Mouse (Mus musculus) stomach, embryonic 14.5 days (tissue): Measurements from ENCODE around the gene 2900026A02Rik. TPM values are rescaled to one million over a fixed set of nuclear protein-coding genes. Genes with fewer than 3 reads are reported as not detected.

ENCODE experiments used
- ATAC-seq: fragments of 200-750 bp; cut with Nextera tagmentation; 2 replicates; pipeline ENCODE4 v1.8.0; 2017; ENCODE audit warnings: low read depth, moderate TSS enrichment; ENCODE audit not compliant: insufficient number of reproducible peaks, insufficient read depth, low FRiP score
- H3K27ac ChIP-seq: fragments of 300-500 bp; sonication (generic); 2 replicates; pipeline ENCODE4 v1.5.1; 2014; ENCODE audit warnings: mild to moderate bottlenecking, low read length, moderate library complexity, mixed read lengths
- H3K27me3 ChIP-seq: fragments of 300-500 bp; sonication (generic); 2 replicates; pipeline ENCODE4 v1.6.1; 2014; ENCODE audit warnings: low read length, control low read depth, mixed read lengths; ENCODE audit not compliant: control insufficient read depth, insufficient read depth
- H3K36me3 ChIP-seq: fragments of 300-500 bp; sonication (generic); 2 replicates; pipeline ENCODE4 v1.6.1; 2014; ENCODE audit warnings: mild to moderate bottlenecking, control low read depth, low read length, moderate library complexity, mixed read lengths; ENCODE audit not compliant: control insufficient read depth, insufficient read depth
- H3K4me1 ChIP-seq: fragments of 300-500 bp; sonication (generic); 2 replicates; pipeline ENCODE4 v1.6.1; 2014; ENCODE audit warnings: low read length, control low read depth, mixed read lengths; ENCODE audit not compliant: control insufficient read depth, insufficient read depth
- H3K4me2 ChIP-seq: fragments of 300-500 bp; sonication (generic); replicated peaks from 2 replicates; pipeline ENCODE4 v1.6.1; 2014; ENCODE audit warnings: low read depth, low read length, control low read depth
- H3K4me3 ChIP-seq: fragments of 300-500 bp; sonication (generic); 2 replicates; pipeline ENCODE4 v1.5.1; 2014; ENCODE audit warnings: low read depth, low read length, control low read depth
- H3K9ac ChIP-seq: fragments of 300-500 bp; sonication (generic); replicated peaks from 2 replicates; pipeline ENCODE4 v1.6.1; 2014; ENCODE audit warnings: low read depth, mild to moderate bottlenecking, control low read depth, low read length, moderate library complexity, mixed read lengths
- H3K9me3 ChIP-seq: fragments of 300-500 bp; sonication (generic); 2 replicates; pipeline ENCODE4 v1.6.1; 2016; ENCODE audit warnings: low read depth, low read length, control low read depth; ENCODE audit not compliant: control insufficient read depth
- WGBS: fragments of 180-500 bp; shearing (Covaris S2); extraction: QIAGEN DNeasy Blood & Tissue Kit; methylation state at CpG from one replicate; pipeline ENCODE4 v1.1.7; 2014; 5-methylcytosine and 5-hydroxymethylcytosine counted together
- polyA plus RNA-seq: library from polyadenylated mRNA; unstranded; fragments of >200 nt; fragmentation: Nextera tagmentation; extraction: Ambion mirVana; gene quantifications from 2 replicates; pipeline ENCODE4 v1.2.1, GENCODE M21; 2014

Gene 2900026A02Rik
- polyA plus RNA-seq, 1 experiment from 2014 or later: 9.2 TPM

- Histone ChIP-seq H3K4me1 (peaks cover 12% of the 10 kb centered on the region; the same call in 1 of the 2 replicates), H3K4me2 (peak overlapping the region; percentile 47), H3K9me3 (no peaks in the 10 kb centered on the region), H3K27me3 (no peaks in the 10 kb centered on the region), H3K27ac (peak overlapping the region; percentile 90), H3K4me3 (peak overlapping the region; percentile 28), H3K9ac (no peak overlapping the region), H3K36me3 (no peaks in the 10 kb centered on the region)
- 4% methylated on average over 8 of the region's 9 CpGs for WGBS
- no peak for ATAC-seq
These were observed 41.6 kb downstream of the 2900026A02Rik start for GRCm38 (mm10) chr5:113179451-113179842.

DNA sequence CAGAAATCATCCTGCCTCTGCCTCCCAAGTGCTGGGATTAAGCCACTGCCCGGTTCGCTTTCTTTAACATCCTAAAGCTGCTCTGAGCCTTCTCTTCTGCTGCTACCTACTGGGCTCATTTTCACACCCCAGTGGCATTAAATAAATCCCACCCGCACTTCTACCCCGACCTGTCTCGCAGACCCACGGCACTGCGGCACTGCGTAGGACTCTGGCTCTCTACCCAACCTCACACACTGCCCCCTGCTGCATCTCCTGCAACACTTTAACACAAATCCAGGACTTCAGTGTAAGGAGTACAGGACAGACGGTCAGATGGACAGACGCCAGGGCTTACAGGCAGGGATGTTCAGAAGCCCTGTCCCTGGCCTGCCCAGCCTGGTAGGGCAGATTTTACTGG lies 45.1 kb downstream of the 2900026A02Rik start:
- H3K9me3 ChIP-seq: no peaks in the 10 kb centered on the region
- no peak overlapping the region for H3K4me2 ChIP-seq
- peaks cover 12% of the 10 kb centered on the region; the same call in 1 of the 2 replicates for H3K4me1 ChIP-seq
- no peaks in the 10 kb centered on the region for H3K27me3 ChIP-seq
- no peaks in the 10 kb centered on the region for H3K36me3 ChIP-seq
- H3K27ac ChIP-seq: no peak overlapping the region
- WGBS: 88% methylated on average over 10 of the region's 10 CpGs
- no peak for ATAC-seq
- H3K4me3 ChIP-seq: no peak overlapping the region
- no peak overlapping the region for H3K9ac ChIP-seq

- Histone ChIP-seq H3K27me3 (no peaks in the 10 kb centered on the region), H3K4me1 (0 out of 2 replicates have a peak, but pooled peaks cover 6% of the 10 kb centered on the region), H3K4me3 (no peak overlapping the region), H3K9me3 (no peaks in the 10 kb centered on the region), H3K27ac (no peak overlapping the region), H3K9ac (no peak overlapping the region), H3K36me3 (no peaks in the 10 kb centered on the region), H3K4me2 (no peak overlapping the region)
- ATAC-seq: no peak
- 46% methylated on average over 24 of the region's 24 CpGs for whole genome bisulfite sequencing
These were observed 45.9 kb downstream of the 2900026A02Rik start for GRCm38 (mm10) chr5:113174916-113175692.

- H3K36me3 ChIP-seq: no peaks in the 10 kb centered on the region
- H3K4me3 ChIP-seq: no peak overlapping the region
- no peak for ATAC-seq
- no peak overlapping the region for H3K27ac ChIP-seq
- 14% methylated on average over 5 of the region's 5 CpGs for WGBS
- H3K4me1 ChIP-seq: no peaks in the 10 kb centered on the region
- no peaks in the 10 kb centered on the region for H3K9me3 ChIP-seq
- H3K4me2 ChIP-seq: no peak overlapping the region
- H3K9ac ChIP-seq: no peak overlapping the region
- no peaks in the 10 kb centered on the region for H3K27me3 ChIP-seq
These were observed 47.7 kb downstream of the 2900026A02Rik start for GRCm38 (mm10) chr5:113173318-113173717.

DNA sequence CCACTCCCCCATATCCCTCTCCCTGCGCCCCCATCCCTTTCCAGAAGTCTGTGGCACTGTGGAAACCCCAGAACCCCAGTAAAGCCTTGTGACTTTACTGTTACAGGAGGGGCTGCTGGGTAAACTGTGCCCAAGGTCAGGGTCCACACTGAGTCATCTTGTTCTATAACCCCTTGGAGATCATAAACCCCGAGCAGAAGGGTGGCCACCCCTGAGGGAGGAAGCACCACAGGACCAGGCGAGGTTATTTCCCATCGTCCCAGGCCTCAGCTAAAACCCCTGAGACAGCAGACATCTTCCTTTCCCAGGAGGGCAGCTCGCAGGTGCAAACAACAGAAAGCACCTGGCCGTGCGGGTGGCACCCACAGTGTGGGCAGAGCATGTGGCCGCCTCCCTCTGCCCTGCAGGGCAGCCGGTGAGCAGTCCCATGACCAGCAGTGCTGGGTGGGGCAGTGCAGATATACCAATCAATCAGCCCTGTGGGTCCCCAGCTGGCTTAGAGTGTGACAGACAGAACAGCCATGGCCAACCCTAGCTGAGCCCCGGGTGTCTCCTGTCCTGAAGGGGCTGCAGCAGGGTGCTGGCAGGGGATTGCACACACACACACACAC lies 49.0 kb downstream of the 2900026A02Rik start:
- ATAC-seq: no peak
- Histone ChIP-seq H3K9ac (no peak overlapping the region), H3K36me3 (no peaks in the 10 kb centered on the region), H3K27me3 (no peaks in the 10 kb centered on the region), H3K4me1 (no peaks in the 10 kb centered on the region), H3K4me2 (no peak overlapping the region), H3K9me3 (no peaks in the 10 kb centered on the region), H3K4me3 (no peak overlapping the region), H3K27ac (no peak overlapping the region)
- 68% methylated on average over 10 of the region's 10 CpGs for WGBS

DNA sequence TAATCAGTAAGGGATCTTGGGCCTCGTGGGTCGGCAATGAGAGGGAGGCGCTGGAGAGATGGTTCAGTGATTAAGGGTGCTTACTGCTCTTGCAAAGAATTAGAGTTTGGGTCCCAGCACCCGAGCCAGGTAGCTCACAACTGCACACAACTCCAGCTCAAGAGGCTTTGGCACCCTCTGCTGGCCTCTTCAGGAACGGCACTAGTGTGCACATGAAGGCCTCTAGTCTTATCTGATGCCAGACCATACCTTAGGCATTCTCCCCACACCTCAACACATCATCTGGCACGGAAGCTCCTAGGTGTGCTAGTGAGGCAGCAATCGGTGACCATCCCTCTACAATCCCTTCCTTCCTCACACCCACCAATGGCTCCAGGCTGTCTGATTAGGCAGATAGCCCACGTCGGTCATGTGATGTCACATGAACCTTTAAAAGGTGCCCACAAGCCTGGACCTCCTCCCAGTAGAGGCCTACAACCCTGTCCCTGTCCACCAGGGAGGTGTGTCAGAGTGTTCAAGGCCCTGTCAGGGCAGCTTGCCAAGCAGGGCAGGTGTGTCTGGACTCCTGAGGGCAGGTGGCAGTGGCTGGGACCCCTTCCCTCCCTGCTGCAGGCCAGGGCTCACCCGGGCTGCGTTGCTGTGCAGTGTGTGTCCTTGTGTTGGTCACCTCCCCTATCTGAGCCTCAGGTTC lies 50.8 kb downstream of the 2900026A02Rik start:
- Histone ChIP-seq H3K4me1 (0 out of 2 replicates have a peak, but pooled peaks cover under 1% of the 10 kb centered on the region), H3K4me2 (no peak overlapping the region), H3K36me3 (no peaks in the 10 kb centered on the region), H3K27ac (no peak overlapping the region), H3K4me3 (no peak overlapping the region), H3K27me3 (no peaks in the 10 kb centered on the region), H3K9me3 (no peaks in the 10 kb centered on the region), H3K9ac (no peak overlapping the region)
- 87% methylated on average over 11 of the region's 11 CpGs for WGBS
- ATAC-seq: no peak; the same call in 1 of the 2 replicates

- Histone ChIP-seq H3K9me3 (no peaks in the 10 kb centered on the region), H3K27me3 (no peaks in the 10 kb centered on the region), H3K9ac (no peak overlapping the region), H3K4me2 (no peak overlapping the region), H3K36me3 (no peaks in the 10 kb centered on the region), H3K4me3 (no peak overlapping the region), H3K4me1 (peaks cover 13% of the 10 kb centered on the region), H3K27ac (no peak overlapping the region)
- ATAC-seq: no peak
- 43% methylated on average over 2 of the region's 2 CpGs for WGBS
These were observed 53.3 kb downstream of the 2900026A02Rik start for GRCm38 (mm10) chr5:113167733-113168132.

DNA sequence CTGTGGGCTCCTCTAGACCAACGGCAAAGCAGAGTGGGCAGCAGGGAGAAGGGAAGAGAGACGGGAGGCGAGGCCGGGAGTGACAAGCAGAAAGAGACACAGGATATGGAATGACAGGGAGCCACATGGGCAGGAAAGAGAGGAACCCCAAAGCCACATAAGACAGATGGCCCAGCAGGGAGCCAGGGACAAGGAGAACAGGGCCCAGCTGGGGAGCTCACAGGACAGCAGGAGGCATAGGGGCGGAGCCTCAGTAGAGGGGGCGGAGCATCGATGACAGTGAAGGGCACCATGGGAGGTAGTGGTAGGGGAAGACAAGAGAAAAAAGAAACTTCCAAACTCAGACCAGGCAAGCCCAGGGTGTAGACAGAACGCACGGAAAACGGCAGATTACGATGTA lies 55.6 kb downstream of the 2900026A02Rik start:
- WGBS: 53% methylated on average over 11 of the region's 11 CpGs
- Histone ChIP-seq H3K4me2 (no peak overlapping the region), H3K27ac (no peak overlapping the region), H3K4me3 (no peak overlapping the region), H3K9ac (no peak overlapping the region), H3K36me3 (no peaks in the 10 kb centered on the region), H3K27me3 (no peaks in the 10 kb centered on the region), H3K4me1 (peaks cover 21% of the 10 kb centered on the region), H3K9me3 (no peaks in the 10 kb centered on the region)
- ATAC-seq: no peak
